Mouse (Mus musculus) olfactory bulb, adult 2 months (tissue): ENCODE data around the gene Tnfsf11.

Experiments used
- CTCF ChIP-seq: fragments of 200-500 bp; IDR thresholded peaks from 2 replicates; pipeline ENCODE4 v1.5.1; 2012; ENCODE audit warnings: low read depth, mild to moderate bottlenecking, low read length, moderate library complexity; ENCODE audit not compliant: insufficient read depth
- POLR2A ChIP-seq: fragments of 200-500 bp; IDR thresholded peaks from 2 replicates; pipeline ENCODE4 v1.6.1; 2012; ENCODE audit warnings: mild to moderate bottlenecking, low read depth, low read length, moderate library complexity; ENCODE audit not compliant: insufficient read depth

- TF ChIP-seq CTCF (no peak), POLR2A (no peak)
Measured at GRCm38 (mm10) chr14:78229012-78229411, 78.8 kb downstream of the Tnfsf11 start.
